Mouse (Mus musculus) hindbrain, embryonic 12.5 days (tissue): ENCODE measurements around the gene Hap1. TPM values are rescaled to one million over a fixed set of nuclear protein-coding genes. Genes with fewer than 3 reads are reported as not detected.
"Not testable (repeated sequence)": the region's sequence is repeated elsewhere in the genome, so short reads cannot be mapped to it uniquely, and the experiment has no call there.

ENCODE experiments used
- ATAC-seq: fragments of 200-750 bp; cut with Nextera tagmentation; 2 replicates; pipeline ENCODE4 v1.8.0; 2017; ENCODE audit warnings: moderate TSS enrichment; ENCODE audit not compliant: low FRiP score
- H3K27ac ChIP-seq: fragments of 300-500 bp; sonication (generic); 2 replicates; pipeline ENCODE4 v1.5.1; 2016; ENCODE audit warnings: mild to moderate bottlenecking
- H3K27me3 ChIP-seq: fragments of 300-500 bp; sonication (generic); 2 replicates; pipeline ENCODE4 v1.6.1; 2016; ENCODE audit warnings: mild to moderate bottlenecking
- H3K36me3 ChIP-seq: fragments of 300-500 bp; sonication (generic); 2 replicates; pipeline ENCODE4 v1.6.1; 2016; ENCODE audit warnings: mild to moderate bottlenecking
- H3K4me1 ChIP-seq: fragments of 300-500 bp; sonication (generic); 2 replicates; pipeline ENCODE4 v1.6.1; 2016
- H3K4me2 ChIP-seq: fragments of 300-500 bp; sonication (generic); replicated peaks from 2 replicates; pipeline ENCODE4 v1.6.1; 2016; ENCODE audit warnings: mild to moderate bottlenecking
- H3K4me3 ChIP-seq: fragments of 300-500 bp; sonication (generic); 2 replicates; pipeline ENCODE4 v1.5.1; 2016; ENCODE audit warnings: mild to moderate bottlenecking
- H3K9ac ChIP-seq: fragments of 300-500 bp; sonication (generic); 2 replicates; pipeline ENCODE4 v1.6.1; 2016; ENCODE audit warnings: mild to moderate bottlenecking, moderate library complexity
- H3K9me3 ChIP-seq: fragments of 300-500 bp; sonication (generic); replicated peaks from 2 replicates; pipeline ENCODE4 v1.6.1; 2016; ENCODE audit warnings: mild to moderate bottlenecking
- WGBS: fragments of 180-500 bp; shearing (Covaris S2); methylation state at CpG from one replicate; pipeline ENCODE4 v1.1.7; 2016; 5-methylcytosine and 5-hydroxymethylcytosine counted together
- polyA plus RNA-seq: library from polyadenylated mRNA; unstranded; fragments of >200 nt; fragmentation: Nextera tagmentation; extraction: Ambion mirVana; gene quantifications from 2 replicates; pipeline ENCODE4 v1.2.1, GENCODE M21; 2016

The Hap1 gene
- polyA plus RNA-seq, 1 experiment from 2014 or later: 58.0 TPM

GRCm38 (mm10) chr11:100362979-100363562 is 7.1 kb upstream of the Hap1 start:
- Histone ChIP-seq H3K36me3 (no peaks in the 10 kb centered on the region), H3K27ac (no peak overlapping the region), H3K9ac (no peak overlapping the region), H3K27me3 (peaks cover 25% of the 10 kb centered on the region), H3K4me1 (peaks cover 7% of the 10 kb centered on the region), H3K4me3 (no peak overlapping the region), H3K4me2 (no peak overlapping the region), H3K9me3 (no peaks in the 10 kb centered on the region)
- 15% methylated on average over 12 of the region's 12 CpGs for WGBS
- ATAC-seq: peak; percentile 41; the same call in 1 of the 2 replicates

DNA sequence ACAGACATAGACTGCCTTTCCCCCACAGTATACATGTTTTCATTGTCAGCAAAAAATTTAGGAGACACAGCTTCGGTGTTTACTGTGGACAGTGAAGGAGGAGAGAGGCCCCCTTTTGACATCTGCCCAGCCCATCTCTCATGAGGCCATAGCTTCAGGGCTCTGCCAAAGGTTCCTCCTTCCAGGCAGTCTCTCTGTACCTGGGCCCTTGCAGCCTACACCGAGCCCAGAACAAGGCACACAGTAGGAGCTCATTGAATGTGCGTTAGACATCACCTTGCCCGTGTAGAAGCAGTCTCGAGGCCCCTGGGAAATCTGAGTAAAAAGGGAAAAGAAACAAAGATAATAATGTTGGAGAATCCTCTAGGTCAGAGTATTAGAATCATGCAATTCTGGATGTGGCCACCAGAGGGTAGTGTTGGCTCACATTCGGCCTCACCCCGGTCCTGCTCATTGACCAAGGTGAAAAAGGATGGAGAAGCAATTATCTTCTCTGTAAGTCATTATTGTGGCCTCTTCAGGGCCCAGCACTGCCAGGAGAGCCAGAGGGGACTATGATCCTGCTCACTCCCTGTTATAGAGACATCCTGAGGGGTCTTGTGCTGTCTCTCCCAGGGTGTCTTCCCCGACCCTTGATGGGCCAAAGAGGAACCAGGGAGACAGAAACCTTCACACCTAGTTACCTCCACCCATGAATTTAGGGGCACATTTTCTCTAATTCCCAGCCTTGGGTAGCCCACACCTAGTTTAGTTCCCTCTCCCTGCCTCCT is 6.5 kb upstream of the Hap1 start:
- peak; percentile 57 for ATAC-seq
- WGBS: 13% methylated on average over 8 of the region's 8 CpGs

DNA sequence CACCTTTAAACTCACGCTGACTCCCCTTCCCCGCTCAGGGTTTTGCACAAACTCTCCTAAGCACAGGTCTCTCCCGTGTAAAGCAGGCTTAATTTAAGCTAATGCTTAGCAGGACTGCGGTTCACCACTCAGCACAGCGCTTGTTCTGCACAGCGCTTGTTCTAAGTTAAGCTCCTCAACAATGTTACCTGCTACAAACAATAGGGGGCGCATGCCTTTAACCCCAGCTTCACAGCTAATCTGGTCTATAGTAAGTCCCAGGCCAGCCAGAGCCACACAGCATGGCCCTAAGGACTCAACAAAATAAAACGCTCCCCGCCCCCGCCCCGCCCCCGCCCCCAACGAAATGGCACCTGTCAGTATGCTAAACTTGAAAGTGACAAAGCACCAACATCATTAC is 5.1 kb upstream of the Hap1 start:
- H3K4me3 ChIP-seq, ATAC-seq, H3K27ac ChIP-seq, H3K9ac ChIP-seq, H3K36me3 ChIP-seq, H3K9me3 ChIP-seq, H3K4me2 ChIP-seq: not testable (repeated sequence)
- H3K27me3 ChIP-seq: peaks cover 41% of the 10 kb centered on the region
- H3K4me1 ChIP-seq: peaks cover 12% of the 10 kb centered on the region
- whole genome bisulfite sequencing: no CpG with 5 or more reads among the region's 13 CpGs

More for the DNA sequence above, 6.5 kb upstream of the Hap1 start:
- H3K36me3 ChIP-seq: no peaks in the 10 kb centered on the region
- no peak overlapping the region for H3K9ac ChIP-seq
- H3K4me2 ChIP-seq: no peak overlapping the region
- H3K27ac ChIP-seq: no peak overlapping the region
- H3K9me3 ChIP-seq: no peaks in the 10 kb centered on the region
- H3K27me3 ChIP-seq: peaks cover 30% of the 10 kb centered on the region
- H3K4me3 ChIP-seq: no peak overlapping the region
- H3K4me1 ChIP-seq: peaks cover 7% of the 10 kb centered on the region

DNA sequence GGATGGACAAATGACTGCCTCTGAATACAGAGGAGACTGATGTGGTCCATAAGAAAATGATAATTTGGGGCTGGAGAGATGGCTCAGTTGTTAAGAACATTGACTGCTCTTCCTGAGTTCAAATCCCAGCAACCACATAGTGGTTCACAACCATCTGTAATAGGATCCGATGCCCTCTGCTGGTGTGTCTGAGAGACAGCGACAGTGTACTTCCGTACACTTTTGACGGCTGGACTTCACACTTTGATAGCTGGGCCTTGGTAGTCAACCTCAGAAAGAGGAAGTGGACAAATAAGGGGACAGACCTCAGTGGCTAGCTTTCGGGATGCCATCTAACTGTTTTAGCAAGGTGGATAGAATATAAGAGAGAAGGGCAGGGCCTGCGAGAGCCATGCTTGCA is 4.2 kb upstream of the Hap1 start:
- Histone ChIP-seq H3K4me1 (peaks cover 13% of the 10 kb centered on the region), H3K27ac (no peak overlapping the region), H3K4me2 (no peak overlapping the region), H3K9me3 (no peaks in the 10 kb centered on the region), H3K9ac (no peak overlapping the region), H3K4me3 (no peak overlapping the region), H3K27me3 (peaks cover 46% of the 10 kb centered on the region), H3K36me3 (no peaks in the 10 kb centered on the region)
- WGBS: 81% methylated on average over 6 of the region's 6 CpGs
- ATAC-seq: no peak

GRCm38 (mm10) chr11:100357408-100357807 is 1.5 kb upstream of the Hap1 start:
- Histone ChIP-seq H3K4me2 (no peak overlapping the region), H3K9me3 (no peaks in the 10 kb centered on the region), H3K27ac (no peak overlapping the region), H3K36me3 (no peaks in the 10 kb centered on the region), H3K4me3 (no peak overlapping the region), H3K9ac (no peak overlapping the region), H3K27me3 (peaks cover 69% of the 10 kb centered on the region), H3K4me1 (peaks cover 11% of the 10 kb centered on the region)
- no peak for ATAC-seq
- 51% methylated on average over 5 of the region's 5 CpGs for WGBS

DNA sequence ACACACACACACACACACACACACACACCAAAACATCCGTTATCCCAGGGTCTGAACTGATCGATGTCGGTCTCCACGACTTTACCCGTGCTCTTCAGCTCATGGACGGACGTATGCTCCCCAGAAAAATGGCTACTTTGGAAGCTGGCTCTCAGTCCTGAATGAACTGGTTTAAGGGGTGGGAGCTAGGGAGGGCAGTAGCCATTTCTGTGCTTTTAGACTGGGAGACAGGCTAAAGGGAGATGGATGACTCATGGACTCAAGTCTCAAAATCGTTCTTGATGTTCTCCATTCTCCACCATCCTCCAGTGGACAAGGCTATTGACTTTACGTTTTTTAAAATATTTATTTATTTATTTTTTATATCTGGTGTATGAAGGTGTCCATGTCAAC is 887 bp upstream of the Hap1 start:
- WGBS: 17% methylated on average over 9 of the region's 9 CpGs
- Histone ChIP-seq H3K4me2 (peak overlapping the region; percentile 99), H3K27me3 (peaks cover 69% of the 10 kb centered on the region), H3K4me3 (peak overlapping the region; percentile 55), H3K4me1 (peaks cover 15% of the 10 kb centered on the region), H3K36me3 (no peaks in the 10 kb centered on the region), H3K9ac (peak overlapping the region; percentile 60), H3K9me3 (no peaks in the 10 kb centered on the region), H3K27ac (no peak overlapping the region)
- no peak for ATAC-seq

DNA sequence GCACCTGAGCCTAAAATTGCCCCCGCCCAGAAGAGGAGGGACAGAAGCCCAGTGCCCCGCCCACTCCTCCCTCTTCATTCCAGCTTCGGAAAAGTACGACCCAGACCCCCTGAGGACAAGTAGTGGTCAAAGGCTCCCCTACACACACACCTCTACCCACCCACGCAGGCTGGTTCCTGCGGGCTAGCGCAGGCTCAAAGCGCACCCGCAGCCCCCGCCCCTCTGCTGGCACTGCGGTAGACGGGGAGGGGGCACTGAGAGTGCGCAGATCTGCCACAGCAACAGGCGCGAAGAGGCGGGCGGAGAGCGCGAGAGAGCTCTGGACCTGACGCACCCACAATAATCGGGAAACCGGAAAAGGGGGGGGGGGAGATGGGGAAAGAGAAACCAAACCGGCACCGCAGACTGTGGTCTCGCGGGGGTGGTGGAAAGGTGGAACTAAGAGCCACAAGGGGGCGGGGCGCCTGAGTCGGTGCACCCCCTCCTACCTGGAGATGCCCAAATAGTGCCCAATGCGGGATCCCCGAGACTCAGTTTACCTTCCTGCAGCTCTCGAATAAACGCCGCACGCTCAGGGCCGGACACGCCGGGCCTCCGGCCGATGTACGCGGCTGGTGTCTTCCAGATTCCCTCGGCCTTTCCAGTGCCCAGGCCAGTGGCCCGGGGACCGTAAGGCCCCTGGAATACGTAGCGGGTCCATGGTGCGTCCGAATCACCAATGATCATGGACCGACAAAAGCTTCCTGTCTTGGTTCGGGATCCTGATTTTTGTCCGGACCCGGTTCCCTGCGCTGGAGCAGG is 577 bp downstream of the Hap1 start:
- Histone ChIP-seq H3K4me1 (peaks cover 19% of the 10 kb centered on the region), H3K27me3 (peaks cover 66% of the 10 kb centered on the region), H3K4me3 (peak overlapping the region; percentile 55), H3K4me2 (peak overlapping the region; percentile 99), H3K9ac (peak overlapping the region; percentile 60), H3K36me3 (0 out of 2 replicates have a peak, but pooled peaks cover 4% of the 10 kb centered on the region), H3K9me3 (no peaks in the 10 kb centered on the region), H3K27ac (no peak overlapping the region)
- ATAC-seq: peak; percentile 62
- 1% methylated on average over 51 of the region's 54 CpGs for WGBS

DNA sequence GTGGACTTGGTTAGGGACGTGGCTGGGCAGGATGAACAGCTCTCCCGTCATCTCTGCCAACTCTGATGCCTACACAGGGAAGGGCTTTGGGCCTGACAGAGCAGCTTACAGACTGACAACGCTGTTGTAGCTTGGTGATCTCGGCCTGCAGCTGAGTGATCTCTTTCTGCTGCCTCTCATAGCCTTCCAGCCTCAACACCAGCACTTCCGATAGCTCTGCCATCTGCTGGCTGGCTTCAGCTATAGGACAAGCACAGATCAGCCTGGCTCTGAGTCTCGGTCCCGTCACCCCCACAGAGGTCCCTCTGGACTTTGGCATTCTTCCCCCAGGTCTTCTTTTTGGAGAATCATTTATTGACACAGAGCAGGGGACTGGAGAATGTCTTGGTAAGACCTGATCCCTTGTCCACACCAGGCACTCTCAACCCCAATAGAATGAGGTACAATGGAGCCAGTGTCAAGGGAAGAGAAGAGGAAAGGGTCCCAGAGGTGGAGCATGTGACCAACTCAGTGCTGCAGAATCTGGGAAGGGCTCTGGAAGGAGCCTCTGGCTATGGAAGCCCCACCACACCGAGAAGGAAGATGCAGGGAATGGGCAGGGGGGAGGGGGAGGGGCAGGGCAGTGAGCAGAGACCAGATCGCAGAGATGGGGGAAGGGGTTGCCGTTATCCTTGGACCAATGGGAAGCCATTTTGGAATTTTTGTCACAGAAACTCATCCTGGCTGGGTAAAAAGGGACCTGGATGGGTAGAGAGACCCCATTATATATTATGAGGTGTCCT is 3.7 kb downstream of the Hap1 start:
- 35% methylated on average over 10 of the region's 10 CpGs for WGBS
- no peaks in the 10 kb centered on the region for H3K9me3 ChIP-seq
- H3K4me1 ChIP-seq: peaks cover 19% of the 10 kb centered on the region
- H3K4me3 ChIP-seq: no peak overlapping the region
- no peak overlapping the region for H3K27ac ChIP-seq
- no peak overlapping the region for H3K4me2 ChIP-seq
- H3K36me3 ChIP-seq: peaks cover 6% of the 10 kb centered on the region; the same call in 1 of the 2 replicates
- peaks cover 38% of the 10 kb centered on the region for H3K27me3 ChIP-seq
- no peak overlapping the region for H3K9ac ChIP-seq
- 0 out of 2 replicates have a peak, but pooled peaks have one; percentile 16 for ATAC-seq

DNA sequence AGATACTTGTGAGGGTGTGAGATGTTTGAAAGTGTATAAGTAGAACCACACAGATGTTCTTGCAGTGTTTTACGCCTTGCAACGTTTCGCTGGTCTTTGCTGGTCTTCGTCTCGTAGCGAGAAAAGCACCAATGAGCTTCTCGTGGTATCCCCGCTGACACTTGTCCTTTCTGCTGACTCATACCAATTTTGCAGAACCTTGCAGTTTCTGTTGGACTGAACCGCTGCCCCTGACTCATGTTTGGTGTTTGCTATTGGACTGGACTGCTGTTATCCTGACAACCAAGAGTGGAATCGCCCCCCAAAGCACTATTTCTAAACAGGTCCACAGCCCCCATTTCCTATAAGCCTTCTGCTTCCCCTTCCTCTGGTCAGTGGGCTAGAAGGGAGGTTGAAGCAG is 11.7 kb downstream of the Hap1 start:
- Histone ChIP-seq H3K4me2 (no peak overlapping the region), H3K36me3 (peaks cover 2% of the 10 kb centered on the region; the same call in 1 of the 2 replicates), H3K27ac (no peak overlapping the region), H3K4me1 (no peaks in the 10 kb centered on the region), H3K9ac (no peak overlapping the region), H3K27me3 (no peaks in the 10 kb centered on the region), H3K9me3 (no peaks in the 10 kb centered on the region), H3K4me3 (no peak overlapping the region)
- ATAC-seq: no peak
- 94% methylated on average over 10 of the region's 10 CpGs for WGBS

- H3K4me2 ChIP-seq: no peak overlapping the region
- no peak overlapping the region for H3K4me3 ChIP-seq
- no peak overlapping the region for H3K9ac ChIP-seq
- H3K36me3 ChIP-seq: no peaks in the 10 kb centered on the region
- H3K9me3 ChIP-seq: no peaks in the 10 kb centered on the region
- ATAC-seq: no peak
- WGBS: 48% methylated on average over 3 of the region's 3 CpGs
- H3K27me3 ChIP-seq: no peaks in the 10 kb centered on the region
- peaks cover 38% of the 10 kb centered on the region for H3K4me1 ChIP-seq
- peak overlapping the region; percentile 62 for H3K27ac ChIP-seq
These were observed 20.2 kb downstream of the Hap1 start for GRCm38 (mm10) chr11:100335731-100336130.

DNA sequence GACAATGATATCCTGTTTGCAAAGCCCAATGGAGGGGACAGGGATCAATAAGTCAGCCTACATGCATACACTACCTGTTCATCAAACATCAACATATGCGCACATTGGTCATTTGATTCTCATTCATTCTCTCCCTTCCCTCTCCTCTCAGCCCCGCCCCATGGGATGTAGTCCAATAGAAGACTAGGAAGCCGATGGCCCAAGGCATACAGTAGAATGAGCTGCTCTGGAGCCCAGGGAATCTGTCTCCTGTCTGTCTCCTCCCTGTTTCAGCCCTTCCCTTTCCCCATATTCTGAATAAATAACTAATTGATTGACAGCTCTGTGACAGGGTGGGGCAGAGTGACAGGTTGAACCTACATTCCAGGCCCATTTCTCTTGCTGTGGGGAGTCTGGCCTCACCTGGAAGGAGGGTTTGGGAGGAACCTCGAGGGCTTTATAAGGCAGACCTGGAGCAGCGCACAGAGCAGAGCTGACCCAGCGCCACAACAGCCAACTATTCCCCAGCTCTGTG is 21.9 kb downstream of the Hap1 start, which contains the start of gene Gast:
TSS of gene Gast (plus strand) at position 464 of the 514 bp plus-strand sequence.
- H3K27ac ChIP-seq: peak within 1 kb of the TSS; percentile 90
- H3K4me2 ChIP-seq: peak within 1 kb of the TSS; percentile 29; the same call in 1 of the 2 replicates
- no peak within 1 kb of the TSS for H3K9ac ChIP-seq
- H3K4me3 ChIP-seq: no peak within 1 kb of the TSS
- peaks cover 48% of the 10 kb centered on the region for H3K4me1 ChIP-seq
- H3K27me3 ChIP-seq: no peaks in the 10 kb centered on the region
- H3K9me3 ChIP-seq: no peaks in the 10 kb centered on the region
- WGBS: 76% methylated on average over 6 of the region's 6 CpGs
- ATAC-seq: no peak
- H3K36me3 ChIP-seq: no peaks in the 10 kb centered on the region
